Mouse (Mus musculus) heart, postnatal 0 days (tissue): ENCODE data around the gene Rhoh.

ENCODE experiments used
- CTCF ChIP-seq: IDR thresholded peaks from 2 replicates; pipeline ENCODE4 v1.5.1; 2016; ENCODE audit warnings: antibody characterized with exemption, control low read depth, low read depth
- EP300 ChIP-seq: IDR thresholded peaks from 2 replicates; pipeline ENCODE4 v1.6.1; 2016; ENCODE audit warnings: antibody characterized with exemption, low read depth

GRCm38 (mm10) chr5:65850765-65851164 is 10.2 kb upstream of the Rhoh start:
- TF ChIP-seq CTCF (no peak), EP300 (no peak)
